Mouse (Mus musculus) c-Kit-positive CD71-positive TER-119-positive erythroid progenitor cells, embryonic 14.5 days (primary cell): ENCODE data around the gene Mrps30.
"Not testable (repeated sequence)": the region's sequence is repeated elsewhere in the genome, so short reads cannot be mapped to it uniquely, and the experiment has no call there.

Experiments used
- DNase-seq: peaks from one replicate; pipeline ENCODE4 v3.0.0-alpha.2; 2013; ENCODE audit warnings: low spot score

Gene Mrps30

GRCm38 (mm10) chr13:118386511-118387447 is at the start of gene Mrps30, which contains the start of gene B430218F22Rik:
Gene Mrps30 (minus strand): TSS chr13:118387252.
Gene B430218F22Rik (plus strand): TSS chr13:118386630.
- peak; percentile 91 for DNase-seq

- DNase-seq = no peak
Observed at GRCm38 (mm10) chr13:118420847-118421246, 33.8 kb upstream of the Mrps30 start.

- no peak for DNase-seq
Observed at GRCm38 (mm10) chr13:118420408-118420807, 33.4 kb upstream of the Mrps30 start.

GRCm38 (mm10) chr13:118418163-118418562 is 31.1 kb upstream of the Mrps30 start:
- DNase-seq = no peak

- no peak for DNase-seq
Observed at GRCm38 (mm10) chr13:118411297-118411992, 24.4 kb upstream of the Mrps30 start.

- peak; percentile 39 for DNase-seq
Observed at GRCm38 (mm10) chr13:118403544-118403943, 16.5 kb upstream of the Mrps30 start.

- DNase-seq = no peak
Observed at GRCm38 (mm10) chr13:118400340-118400739, 13.3 kb upstream of the Mrps30 start.

GRCm38 (mm10) chr13:118395803-118396202 is 8.8 kb upstream of the Mrps30 start:
- no peak for DNase-seq

GRCm38 (mm10) chr13:118387448-118387801 is 373 bp upstream of the Mrps30 start:
- DNase-seq = not testable (repeated sequence)

GRCm38 (mm10) chr13:118380381-118380780 is 6.7 kb downstream of the Mrps30 start:
- no peak for DNase-seq

- peak; percentile 56 for DNase-seq
Observed at GRCm38 (mm10) chr13:118379155-118379554, 7.9 kb downstream of the Mrps30 start.

- no peak for DNase-seq
Observed at GRCm38 (mm10) chr13:118372871-118373270, 14.2 kb downstream of the Mrps30 start.

- DNase-seq = no peak
Observed at GRCm38 (mm10) chr13:118365774-118366173, 21.3 kb downstream of the Mrps30 start.

GRCm38 (mm10) chr13:118363342-118363741 is 23.7 kb downstream of the Mrps30 start:
- no peak for DNase-seq

GRCm38 (mm10) chr13:118350870-118351269 is 36.2 kb downstream of the Mrps30 start:
- DNase-seq = no peak

- DNase-seq = peak; percentile 9
Observed at GRCm38 (mm10) chr13:118350257-118350656, 36.8 kb downstream of the Mrps30 start.
